Mouse (Mus musculus): ENCODE data around the gene Dchs1.

Gene Dchs1

GRCm38 (mm10) chr7:105787285-105788140 lies at the start of gene Dchs1:
Gene Dchs1, minus strand, starts transcription at chr7:105787654.
- DNase-seq = no peak

GRCm38 (mm10) chr7:105824281-105824680 lies 36.8 kb upstream of the Dchs1 start:
- no peak for DNase-seq

GRCm38 (mm10) chr7:105818483-105818882 lies 31.0 kb upstream of the Dchs1 start:
- DNase-seq = peak; percentile 43

GRCm38 (mm10) chr7:105816736-105817135 lies 29.3 kb upstream of the Dchs1 start:
- no peak for DNase-seq

GRCm38 (mm10) chr7:105813326-105813725 lies 25.9 kb upstream of the Dchs1 start:
- DNase-seq = no peak

- DNase-seq = no peak
Measured at GRCm38 (mm10) chr7:105812566-105812965, 25.1 kb upstream of the Dchs1 start.

- DNase-seq = peak; percentile 77
Measured at GRCm38 (mm10) chr7:105811516-105811915, 24.1 kb upstream of the Dchs1 start.

- DNase-seq = peak; percentile 100
Measured at GRCm38 (mm10) chr7:105810877-105811489, 23.5 kb upstream of the Dchs1 start, which contains the start of gene Mrpl17. Gene Mrpl17, minus strand, starts transcription at chr7:105811099.

GRCm38 (mm10) chr7:105810280-105810876 lies 22.9 kb upstream of the Dchs1 start:
- DNase-seq = peak; percentile 65

- DNase-seq = peak; percentile 16
Measured at GRCm38 (mm10) chr7:105809836-105810235, 22.4 kb upstream of the Dchs1 start.

GRCm38 (mm10) chr7:105808385-105808784 lies 20.9 kb upstream of the Dchs1 start:
- no peak for DNase-seq

GRCm38 (mm10) chr7:105806716-105807115 lies 19.3 kb upstream of the Dchs1 start:
- DNase-seq = no peak

- no peak for DNase-seq
Measured at GRCm38 (mm10) chr7:105806125-105806524, 18.7 kb upstream of the Dchs1 start.

GRCm38 (mm10) chr7:105803428-105803827 lies 16.0 kb upstream of the Dchs1 start:
- DNase-seq = no peak

- no peak for DNase-seq
Measured at GRCm38 (mm10) chr7:105802771-105803170, 15.3 kb upstream of the Dchs1 start.

- no peak for DNase-seq
Measured at GRCm38 (mm10) chr7:105802312-105802711, 14.9 kb upstream of the Dchs1 start.

GRCm38 (mm10) chr7:105796972-105797371 lies 9.5 kb upstream of the Dchs1 start:
- no peak for DNase-seq

- DNase-seq = no peak
Measured at GRCm38 (mm10) chr7:105795759-105796366, 8.4 kb upstream of the Dchs1 start.

- no peak for DNase-seq
Measured at GRCm38 (mm10) chr7:105793701-105794100, 6.2 kb upstream of the Dchs1 start.

- no peak for DNase-seq
Measured at GRCm38 (mm10) chr7:105791147-105791546, 3.7 kb upstream of the Dchs1 start.

GRCm38 (mm10) chr7:105786506-105787284 lies 759 bp downstream of the Dchs1 start:
- no peak for DNase-seq

- no peak for DNase-seq
Measured at GRCm38 (mm10) chr7:105784556-105784955, 2.9 kb downstream of the Dchs1 start.

- no peak for DNase-seq
Measured at GRCm38 (mm10) chr7:105783861-105784260, 3.6 kb downstream of the Dchs1 start.

Data from cerebellum, adult 9-10 months (tissue).